Mouse (Mus musculus): ENCODE measurements around the gene Pgbd5. TPM values are rescaled to one million over a fixed set of nuclear protein-coding genes. Genes with fewer than 3 reads are reported as not detected.

Gene Pgbd5
- polyA plus RNA-seq, 1 experiment, result not detected

GRCm38 (mm10) chr8:124370422-124371183 lies 68.9 kb downstream of the Pgbd5 start:
- Histone ChIP-seq H3ac (ENCODE audit: control insufficient read depth, insufficient read length, low read depth) (no peak overlapping the region), H3K36me3 (ENCODE audit: control insufficient read depth, insufficient read depth) (no peaks in the 10 kb centered on the region), H3K4me3 (ENCODE audit: insufficient read depth, poor library complexity, severe bottlenecking) (no peak overlapping the region), H3K79me3 (ENCODE audit: low read depth) (no peaks in the 10 kb centered on the region), H3K27me3 (ENCODE audit: control insufficient read depth, insufficient read depth, insufficient read length) (peaks cover 11% of the 10 kb centered on the region), H3K79me2 (ENCODE audit: control insufficient read depth, insufficient read depth) (no peaks in the 10 kb centered on the region)
- TF ChIP-seq USF1 (IDR thresholded peaks at IDR 0.05; ENCODE audit: low read depth), result no peak
- TF ChIP-seq CEBPB (IDR thresholded peaks at IDR 0.05; ENCODE audit: low read depth), result no peak
- no peak for TF ChIP-seq MAX (IDR thresholded peaks at IDR 0.05)
- no peak for TF ChIP-seq CTCF (IDR thresholded peaks at IDR 0.05; ENCODE audit: control insufficient read depth, insufficient read depth, insufficient read length)

GRCm38 (mm10) chr8:124368213-124368612 lies 71.2 kb downstream of the Pgbd5 start:
- peak; percentile 78 for TF ChIP-seq CTCF (IDR thresholded peaks at IDR 0.05; ENCODE audit: control insufficient read depth, insufficient read depth, insufficient read length)
- no peak for TF ChIP-seq CEBPB (IDR thresholded peaks at IDR 0.05; ENCODE audit: low read depth)
- no peak overlapping the region for H3K4me3 ChIP-seq (ENCODE audit: insufficient read depth, poor library complexity, severe bottlenecking)
- H3K27me3 ChIP-seq (ENCODE audit: control insufficient read depth, insufficient read depth, insufficient read length), result peaks cover 4% of the 10 kb centered on the region
- H3K79me2 ChIP-seq (ENCODE audit: control insufficient read depth, insufficient read depth), result no peaks in the 10 kb centered on the region
- H3ac ChIP-seq (ENCODE audit: control insufficient read depth, insufficient read length, low read depth), result no peak overlapping the region
- H3K36me3 ChIP-seq (ENCODE audit: control insufficient read depth, insufficient read depth), result no peaks in the 10 kb centered on the region
- no peaks in the 10 kb centered on the region for H3K79me3 ChIP-seq (ENCODE audit: low read depth)

GRCm38 (mm10) chr8:124363337-124363736 lies 76.1 kb downstream of the Pgbd5 start:
- H3K79me2 ChIP-seq (ENCODE audit: control insufficient read depth, insufficient read depth), result no peaks in the 10 kb centered on the region
- no peaks in the 10 kb centered on the region for H3K36me3 ChIP-seq (ENCODE audit: control insufficient read depth, insufficient read depth)
- TF ChIP-seq MYOD1 (IDR thresholded peaks at IDR 0.05; ENCODE audit: control insufficient read depth, insufficient read length, low read depth) (no peak), MYOG (IDR thresholded peaks at IDR 0.05; ENCODE audit: control insufficient read depth, extremely low read depth, insufficient read length) (no peak), USF1 (IDR thresholded peaks at IDR 0.05; ENCODE audit: low read depth) (no peak), CTCF (IDR thresholded peaks at IDR 0.05; ENCODE audit: control insufficient read depth, insufficient read depth, insufficient read length) (no peak), FOSL1 (IDR thresholded peaks at IDR 0.05; ENCODE audit: insufficient read depth, low read length, poor library complexity, severe bottlenecking) (no peak), MAX (IDR thresholded peaks at IDR 0.05) (no peak), CEBPB (IDR thresholded peaks at IDR 0.05; ENCODE audit: low read depth) (no peak)
- peaks cover 19% of the 10 kb centered on the region for H3K27me3 ChIP-seq (ENCODE audit: control insufficient read depth, insufficient read depth, insufficient read length)
- no peak overlapping the region for H3K4me3 ChIP-seq (ENCODE audit: insufficient read depth, poor library complexity, severe bottlenecking)
- no peaks in the 10 kb centered on the region for H3K79me3 ChIP-seq (ENCODE audit: low read depth)
- H3ac ChIP-seq (ENCODE audit: control insufficient read depth, insufficient read length, low read depth), result no peak overlapping the region

- Histone ChIP-seq H3K36me3 (ENCODE audit: control insufficient read depth, insufficient read depth) (no peaks in the 10 kb centered on the region), H3K79me3 (ENCODE audit: low read depth) (no peaks in the 10 kb centered on the region), H3K79me2 (ENCODE audit: control insufficient read depth, insufficient read depth) (no peaks in the 10 kb centered on the region), H3K4me3 (ENCODE audit: insufficient read depth, poor library complexity, severe bottlenecking) (no peak overlapping the region), H3K27me3 (ENCODE audit: control insufficient read depth, insufficient read depth, insufficient read length) (peaks cover 19% of the 10 kb centered on the region), H3ac (ENCODE audit: control insufficient read depth, insufficient read length, low read depth) (no peak overlapping the region)
- TF ChIP-seq MAX (IDR thresholded peaks at IDR 0.05) (no peak), FOSL1 (IDR thresholded peaks at IDR 0.05; ENCODE audit: insufficient read depth, low read length, poor library complexity, severe bottlenecking) (no peak), CEBPB (IDR thresholded peaks at IDR 0.05; ENCODE audit: low read depth) (no peak), USF1 (IDR thresholded peaks at IDR 0.05; ENCODE audit: low read depth) (no peak), CTCF (IDR thresholded peaks at IDR 0.05; ENCODE audit: control insufficient read depth, insufficient read depth, insufficient read length) (no peak), MYOD1 (IDR thresholded peaks at IDR 0.05; ENCODE audit: control insufficient read depth, insufficient read length, low read depth) (no peak), MYOG (IDR thresholded peaks at IDR 0.05; ENCODE audit: control insufficient read depth, extremely low read depth, insufficient read length) (no peak)
Measured at GRCm38 (mm10) chr8:124362589-124362988, 76.9 kb downstream of the Pgbd5 start.

- Histone ChIP-seq H3K36me3 (ENCODE audit: control insufficient read depth, insufficient read depth) (no peaks in the 10 kb centered on the region), H3ac (ENCODE audit: control insufficient read depth, insufficient read length, low read depth) (no peak overlapping the region), H3K79me3 (ENCODE audit: low read depth) (no peaks in the 10 kb centered on the region), H3K27me3 (ENCODE audit: control insufficient read depth, insufficient read depth, insufficient read length) (peaks cover 17% of the 10 kb centered on the region), H3K79me2 (ENCODE audit: control insufficient read depth, insufficient read depth) (no peaks in the 10 kb centered on the region), H3K4me3 (ENCODE audit: insufficient read depth, poor library complexity, severe bottlenecking) (no peak overlapping the region)
- TF ChIP-seq MAX (IDR thresholded peaks at IDR 0.05) (no peak), MYOG (IDR thresholded peaks at IDR 0.05; ENCODE audit: control insufficient read depth, extremely low read depth, insufficient read length) (no peak), FOSL1 (IDR thresholded peaks at IDR 0.05; ENCODE audit: insufficient read depth, low read length, poor library complexity, severe bottlenecking) (no peak), CTCF (IDR thresholded peaks at IDR 0.05; ENCODE audit: control insufficient read depth, insufficient read depth, insufficient read length) (no peak), CEBPB (IDR thresholded peaks at IDR 0.05; ENCODE audit: low read depth) (no peak), MYOD1 (IDR thresholded peaks at IDR 0.05; ENCODE audit: control insufficient read depth, insufficient read length, low read depth) (no peak), USF1 (IDR thresholded peaks at IDR 0.05; ENCODE audit: low read depth) (no peak)
Measured at GRCm38 (mm10) chr8:124361773-124362427, 77.6 kb downstream of the Pgbd5 start.

GRCm38 (mm10) chr8:124360911-124361310 lies 78.5 kb downstream of the Pgbd5 start:
- H3ac ChIP-seq (ENCODE audit: control insufficient read depth, insufficient read length, low read depth), result no peak overlapping the region
- H3K36me3 ChIP-seq (ENCODE audit: control insufficient read depth, insufficient read depth), result no peaks in the 10 kb centered on the region
- no peaks in the 10 kb centered on the region for H3K79me2 ChIP-seq (ENCODE audit: control insufficient read depth, insufficient read depth)
- no peak overlapping the region for H3K4me3 ChIP-seq (ENCODE audit: insufficient read depth, poor library complexity, severe bottlenecking)
- peaks cover 16% of the 10 kb centered on the region for H3K27me3 ChIP-seq (ENCODE audit: control insufficient read depth, insufficient read depth, insufficient read length)
- no peaks in the 10 kb centered on the region for H3K79me3 ChIP-seq (ENCODE audit: low read depth)
- TF ChIP-seq FOSL1 (IDR thresholded peaks at IDR 0.05; ENCODE audit: insufficient read depth, low read length, poor library complexity, severe bottlenecking) (no peak), MYOG (IDR thresholded peaks at IDR 0.05; ENCODE audit: control insufficient read depth, extremely low read depth, insufficient read length) (no peak), MYOD1 (IDR thresholded peaks at IDR 0.05; ENCODE audit: control insufficient read depth, insufficient read length, low read depth) (no peak), USF1 (IDR thresholded peaks at IDR 0.05; ENCODE audit: low read depth) (no peak), CTCF (IDR thresholded peaks at IDR 0.05; ENCODE audit: control insufficient read depth, insufficient read depth, insufficient read length) (no peak)
